Mouse (Mus musculus) heart, adult 2 months (tissue): ENCODE data around the gene H1foo.

Experiments
- CTCF ChIP-seq: fragments of 200-600 bp; IDR thresholded peaks from 2 replicates; pipeline ENCODE4 v1.8.1; 2022; ENCODE audit warnings: antibody characterized with exemption, mild to moderate bottlenecking, moderate library complexity
- EP300 ChIP-seq: fragments of 200-500 bp; IDR thresholded peaks from 2 replicates; pipeline ENCODE4 v1.6.1; 2011; ENCODE audit warnings: low read depth, low read length, control low read depth; ENCODE audit not compliant: insufficient read depth
- POLR2A ChIP-seq: fragments of 200-500 bp; IDR thresholded peaks from 2 replicates; pipeline ENCODE4 v1.6.1; 2011; ENCODE audit warnings: mild to moderate bottlenecking, low read depth, low read length, control low read depth; ENCODE audit not compliant: insufficient read depth

GRCm38 (mm10) chr6:115989032-115989431 lies 44.3 kb downstream of the H1foo start:
- no peak for TF ChIP-seq CTCF
- TF ChIP-seq POLR2A = no peak
- TF ChIP-seq EP300 = no peak
